Mouse (Mus musculus) naive thymus-derived CD4-positive, alpha-beta T cell, adult 2 months (primary cell): Measurements from ENCODE around the gene H2-Aa.

Experiments
- DNase-seq: peaks from one replicate; pipeline ENCODE4 v3.0.0-alpha.2; 2011; ENCODE audit warnings: low read depth

The H2-Aa gene

DNA sequence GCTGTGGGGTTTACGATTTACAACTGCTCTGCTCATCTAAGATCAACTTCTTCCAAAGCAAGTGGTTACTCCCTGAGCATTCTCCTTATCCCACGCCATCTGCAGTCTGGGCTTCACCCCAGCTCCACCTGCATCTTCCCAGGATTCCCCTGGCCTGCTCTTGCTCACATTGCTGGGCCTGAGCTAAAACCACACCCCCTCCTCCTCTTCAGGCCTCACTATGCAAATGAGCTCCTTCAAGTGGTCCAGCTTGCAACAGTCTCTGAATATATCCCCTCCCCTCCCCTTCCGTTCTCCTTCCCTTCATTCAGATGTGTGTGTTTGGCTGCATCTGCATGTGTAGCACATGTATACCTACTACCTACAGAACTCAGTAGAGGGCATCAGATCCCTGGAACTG, 11.7 kb upstream of the H2-Aa start:
- no peak for DNase-seq

DNA sequence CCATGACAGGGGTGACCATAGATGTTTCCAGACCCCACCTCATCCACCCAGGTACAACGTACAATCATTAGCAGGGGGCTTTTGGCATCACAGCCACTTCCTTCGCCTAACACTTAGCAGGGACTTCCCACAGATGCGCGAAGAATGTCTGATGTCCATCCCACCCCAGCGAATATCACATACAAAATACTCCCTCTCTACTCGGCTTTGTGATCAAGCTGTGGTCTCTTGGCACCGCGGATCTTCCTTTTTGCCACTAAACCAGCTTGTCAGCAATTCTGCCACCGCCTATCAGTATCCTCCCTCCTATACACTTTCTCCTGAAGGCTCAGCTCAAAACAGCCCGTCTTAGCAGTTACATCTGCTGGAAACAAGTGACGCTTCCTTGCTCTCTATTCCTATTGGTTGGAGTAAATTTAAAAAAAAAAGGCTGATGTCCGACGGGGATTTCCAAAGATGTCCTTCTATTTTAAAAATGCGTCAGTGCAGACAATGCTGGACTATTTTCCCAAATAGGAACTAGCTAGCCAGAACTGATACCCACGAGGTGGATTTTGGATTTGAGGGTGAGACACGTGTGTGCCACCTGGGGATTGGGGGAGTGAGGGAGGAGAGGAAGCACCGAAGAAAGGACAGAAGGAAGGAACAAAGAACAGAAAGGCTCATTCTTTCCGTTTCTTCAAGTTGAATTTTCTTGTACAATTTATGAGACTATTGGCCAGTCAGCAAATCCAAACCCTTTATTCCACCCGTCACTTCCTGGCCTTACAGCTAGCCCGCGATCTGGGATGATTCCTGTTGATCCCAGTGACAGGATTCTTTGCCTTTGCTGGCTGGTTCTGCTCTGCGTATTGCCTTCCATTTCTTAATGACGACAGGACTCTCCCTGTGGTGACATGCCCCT, 8.5 kb upstream of the H2-Aa start:
- peak; percentile 88 for DNase-seq

DNA sequence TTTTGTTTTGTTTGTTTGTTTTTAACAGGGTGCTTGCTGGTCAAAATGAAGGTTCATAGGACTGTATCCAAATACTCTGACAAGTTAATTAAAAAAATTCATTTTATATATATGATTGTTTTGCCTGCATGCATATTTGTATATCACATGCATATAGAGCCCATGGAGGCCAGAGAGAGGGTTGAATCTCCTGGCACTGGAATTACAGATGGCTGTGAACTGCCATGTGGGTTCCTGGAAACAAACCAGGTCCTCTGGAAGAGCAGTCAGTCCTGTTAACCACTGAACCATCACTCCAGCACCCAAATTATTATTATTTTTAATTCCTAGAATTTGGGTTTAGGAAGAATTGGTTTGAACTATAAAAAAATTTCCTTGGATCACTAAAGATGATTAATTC, 7.7 kb upstream of the H2-Aa start:
- DNase-seq, result no peak

DNA sequence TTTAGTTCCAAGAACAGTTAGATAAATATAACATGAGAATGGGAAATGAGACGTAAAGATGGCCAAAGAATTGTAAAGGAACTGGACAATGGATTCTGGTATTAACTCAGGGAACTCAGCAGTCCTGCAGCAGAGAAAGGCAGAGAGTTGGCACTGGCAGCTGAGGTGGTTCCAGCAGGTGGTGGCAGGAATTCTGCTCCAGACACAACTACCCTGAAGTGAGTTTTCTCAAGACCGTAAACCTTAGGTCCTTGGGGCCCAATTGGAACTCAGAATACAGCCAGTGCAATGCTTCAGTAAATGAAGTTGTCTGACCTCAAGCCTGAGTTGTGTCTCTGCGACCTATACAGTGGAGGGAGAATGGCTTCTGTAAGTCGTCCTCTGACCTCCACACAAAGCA, 6.6 kb upstream of the H2-Aa start:
- no peak for DNase-seq

DNA sequence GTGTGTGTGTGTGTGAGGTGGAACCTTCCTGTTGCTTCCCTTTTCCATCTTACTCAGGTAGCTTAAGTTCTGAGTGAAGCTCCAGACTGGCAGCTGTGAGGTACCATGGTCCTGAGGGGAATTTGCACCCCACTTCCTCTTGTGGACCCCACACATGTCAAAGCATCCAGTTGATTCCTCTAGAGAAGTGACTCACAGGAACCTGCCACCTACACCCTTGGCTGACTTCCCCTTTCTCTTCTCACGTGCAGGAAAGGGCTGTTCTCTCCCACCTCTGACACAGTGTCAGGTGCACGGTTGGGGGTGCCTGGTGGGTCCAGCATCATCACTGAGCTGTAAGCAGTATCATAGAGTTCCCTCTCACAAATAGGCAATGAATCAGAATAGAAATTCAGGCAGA, 5.9 kb upstream of the H2-Aa start:
- DNase-seq, result peak; percentile 37

DNA sequence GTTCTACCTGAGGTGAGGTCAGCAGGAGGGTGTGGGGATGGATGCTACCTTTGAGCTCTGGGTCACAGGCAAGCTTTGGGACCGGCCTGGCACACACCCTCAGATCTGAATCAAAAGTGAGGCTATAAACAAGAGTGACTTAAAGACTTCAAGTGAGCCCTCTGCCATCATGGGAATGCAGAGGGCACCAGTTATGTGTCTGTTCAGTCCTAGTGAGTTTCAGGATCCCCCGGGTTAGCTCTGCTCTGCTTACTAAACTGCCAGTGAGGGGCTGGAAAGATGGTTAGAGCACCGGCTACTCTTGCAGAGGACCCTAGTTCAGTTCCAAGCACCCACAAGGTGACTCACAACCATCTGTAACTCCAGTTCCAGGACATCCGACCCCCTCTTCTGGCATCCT, 4.9 kb upstream of the H2-Aa start:
- no peak for DNase-seq

DNA sequence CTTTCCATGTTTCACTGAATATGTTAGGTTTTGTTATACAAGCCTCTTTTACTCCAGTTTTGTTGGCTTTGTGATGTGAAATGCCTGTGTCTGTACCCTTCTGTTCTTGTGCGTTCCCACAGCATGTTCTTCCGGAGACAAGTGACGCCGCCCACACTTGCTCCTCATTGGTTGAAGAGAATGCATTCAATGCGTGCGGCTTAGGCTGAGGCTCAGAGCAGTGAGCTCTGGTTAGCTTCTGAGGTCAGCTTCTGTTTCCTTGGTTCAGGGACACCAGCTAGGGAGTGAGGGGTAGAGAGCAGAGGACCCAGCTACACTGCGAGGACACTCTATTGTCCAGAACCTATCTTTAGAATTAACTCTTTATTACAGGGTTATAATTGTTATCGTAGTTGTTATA, 4.0 kb upstream of the H2-Aa start:
- DNase-seq, result peak; percentile 92

DNA sequence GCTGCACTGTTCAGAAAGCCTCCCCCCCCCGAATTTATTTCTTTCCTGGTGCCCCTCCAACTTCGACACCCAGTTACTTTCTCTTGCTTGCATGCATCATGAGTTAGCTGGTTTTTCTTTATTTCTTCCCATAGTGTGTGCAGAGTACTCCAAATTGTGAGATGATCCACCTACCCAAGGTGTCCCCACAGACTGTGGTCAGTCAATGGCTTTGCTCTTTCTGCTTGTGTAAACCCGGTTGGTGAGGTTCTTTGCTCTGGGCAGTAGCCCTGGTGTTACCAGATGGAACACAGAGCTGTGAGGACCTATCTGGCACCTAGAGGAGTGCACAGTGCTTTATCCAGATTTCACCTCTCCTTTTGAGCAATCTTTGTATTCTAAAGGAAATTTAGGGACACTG, 508 bp upstream of the H2-Aa start:
- DNase-seq, result no peak

DNA sequence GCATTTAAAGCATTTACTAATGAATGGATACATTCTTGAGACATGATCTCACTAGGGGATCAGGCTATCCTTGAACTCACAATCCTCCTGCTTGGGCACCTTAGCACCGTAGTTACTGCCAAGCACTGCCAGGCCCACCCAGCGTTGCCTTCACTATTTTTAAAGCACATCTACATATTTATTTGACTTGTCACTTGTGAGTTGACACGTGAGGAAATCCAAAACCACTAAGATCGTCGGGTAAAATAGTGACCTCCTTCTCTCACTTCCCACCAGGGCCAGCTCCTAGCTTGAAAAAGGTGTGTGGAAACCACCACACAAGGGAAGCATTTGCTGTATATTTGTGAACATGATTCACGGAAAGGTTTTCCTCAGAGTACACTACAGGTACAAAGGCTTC, 624 bp downstream of the H2-Aa start:
- no peak for DNase-seq

DNA sequence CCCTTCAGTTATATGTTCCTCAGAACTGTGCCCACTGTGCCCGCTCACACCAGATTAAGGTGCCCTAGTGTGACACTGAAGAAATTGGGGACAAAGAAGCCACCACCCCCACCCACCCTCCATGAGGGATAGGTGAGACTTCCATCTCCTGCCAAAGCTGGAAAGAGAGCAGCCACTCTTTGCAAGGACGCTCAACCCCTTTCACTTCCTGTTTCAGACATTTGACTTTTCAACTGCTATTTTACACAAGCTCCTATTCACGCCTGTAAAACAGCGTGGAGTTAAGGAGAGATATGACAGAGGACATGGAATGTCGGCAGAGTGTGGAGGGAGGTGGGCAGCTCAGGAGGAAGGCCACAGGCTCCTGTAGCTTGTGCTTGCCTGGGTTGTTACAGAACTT, 1.1 kb downstream of the H2-Aa start:
- no peak for DNase-seq

DNA sequence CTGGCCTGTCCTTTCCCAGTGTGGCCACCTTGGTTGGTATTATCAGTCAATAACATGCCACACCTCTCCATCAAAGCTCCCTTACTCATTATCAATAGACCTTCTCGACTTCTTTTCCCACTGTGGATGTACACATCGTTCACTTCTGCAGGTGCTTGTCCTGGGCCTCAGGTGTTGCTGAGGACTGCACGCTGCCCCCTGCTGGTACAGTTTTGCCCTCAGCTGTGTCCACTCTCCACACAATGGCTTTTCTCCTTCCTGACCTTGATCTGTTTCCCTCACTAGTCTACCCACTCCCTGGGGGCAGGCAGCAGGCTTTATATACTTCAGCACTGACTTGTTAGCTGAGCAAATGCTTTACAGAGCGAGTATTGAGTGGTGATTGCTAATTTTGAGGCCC, 1.8 kb downstream of the H2-Aa start:
- peak; percentile 76 for DNase-seq

DNA sequence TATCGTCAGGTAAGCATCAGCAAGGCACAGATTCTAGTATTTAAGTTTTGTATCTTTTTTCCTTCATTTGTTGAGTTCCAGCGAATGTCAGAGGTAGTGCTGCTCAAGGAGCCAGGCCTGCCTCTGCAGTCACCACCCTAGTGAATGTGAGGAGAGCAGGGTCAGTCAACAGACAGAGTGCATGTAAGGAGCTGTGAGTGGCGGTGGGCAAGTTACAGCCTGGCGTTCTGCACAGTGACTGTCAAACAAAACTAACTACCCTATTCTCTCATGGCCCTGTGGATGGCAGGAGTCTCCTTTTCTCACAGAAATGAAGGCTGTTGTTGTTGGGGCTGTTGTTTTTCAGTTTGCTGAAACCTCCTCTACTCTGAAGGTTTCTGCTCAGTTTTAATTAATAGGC, 2.3 kb downstream of the H2-Aa start:
- no peak for DNase-seq

DNA sequence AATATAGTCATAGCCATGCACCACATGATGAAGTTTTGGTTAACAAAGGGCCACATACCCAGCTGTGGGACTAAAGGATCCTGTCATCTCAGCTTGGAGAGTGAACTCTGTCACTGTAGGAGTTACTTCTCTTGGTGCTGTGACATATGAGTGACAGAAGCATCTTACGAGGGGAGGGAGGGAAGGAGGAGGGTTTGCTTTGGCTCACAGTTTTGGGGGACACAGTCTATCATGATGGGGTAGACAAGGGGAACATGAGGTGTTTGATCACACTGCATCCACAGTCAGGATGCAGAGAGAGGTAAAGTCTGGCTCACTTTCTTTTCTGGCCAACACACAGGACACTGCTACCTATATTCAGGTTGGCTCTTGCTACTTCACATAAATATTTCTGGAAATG, 5.8 kb downstream of the H2-Aa start:
- DNase-seq, result no peak

DNA sequence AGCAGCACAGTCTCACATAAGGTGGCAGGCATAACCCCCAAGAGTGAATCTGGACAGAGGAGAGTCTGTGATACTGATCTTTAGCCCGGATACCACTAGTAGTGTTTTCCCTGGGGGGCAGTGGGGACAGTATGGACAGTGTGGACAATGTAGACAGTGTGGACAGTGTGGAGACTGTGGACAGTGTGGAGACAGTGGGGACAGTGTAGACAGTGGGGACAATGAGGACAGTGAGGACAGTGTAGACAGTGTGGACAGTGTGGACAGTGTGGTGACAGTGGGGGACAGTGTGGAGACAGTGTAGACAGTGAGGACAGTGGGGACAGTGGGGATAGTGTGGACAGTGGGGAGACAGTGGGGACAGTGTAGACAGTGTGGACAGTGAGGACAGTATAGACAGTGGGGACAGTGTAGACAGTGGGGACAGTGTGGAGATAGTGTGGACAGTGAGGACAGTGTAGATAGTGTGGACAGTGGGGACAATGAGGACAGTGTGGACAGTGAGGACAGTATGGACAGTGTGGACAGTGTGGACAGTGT, 7.1 kb downstream of the H2-Aa start:
- no peak for DNase-seq

DNA sequence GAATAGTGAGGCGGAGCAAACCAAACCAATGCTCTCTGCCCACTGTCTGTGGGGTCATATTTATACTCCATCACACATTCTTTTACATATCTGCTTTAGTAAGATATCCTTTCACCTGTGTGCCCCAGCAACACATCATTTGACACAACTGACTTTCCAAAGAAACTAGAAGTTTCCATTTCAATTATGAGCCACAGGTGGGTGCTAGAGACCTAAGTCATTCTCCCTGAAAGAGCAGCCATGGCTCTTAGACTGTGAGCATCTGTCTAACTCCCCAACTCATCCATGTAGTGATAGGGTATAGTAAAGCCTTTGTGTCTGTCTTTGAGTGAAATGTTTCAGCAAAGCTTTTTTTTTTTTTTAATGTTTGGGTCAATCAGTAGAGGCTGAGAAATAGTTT, 15.5 kb downstream of the H2-Aa start:
- DNase-seq, result no peak

DNA sequence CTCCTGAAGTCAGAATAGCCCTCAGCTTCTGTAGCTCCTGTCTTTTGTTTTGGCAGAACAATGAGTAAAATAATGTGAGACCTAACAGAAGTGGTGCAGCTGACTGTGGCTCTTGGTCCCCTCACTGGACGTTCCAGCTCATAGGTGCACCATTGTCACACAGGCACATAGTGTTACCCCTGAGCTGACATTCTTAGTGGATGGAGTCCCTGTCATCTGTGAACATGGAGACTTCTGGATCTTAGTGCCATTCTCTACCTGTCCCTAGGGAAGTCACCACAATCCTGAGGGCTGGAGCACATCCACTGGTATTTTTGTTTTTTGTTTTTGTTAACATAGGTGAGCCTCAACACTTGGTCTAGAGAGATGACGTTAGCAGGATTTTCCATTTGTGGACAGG, 16.7 kb downstream of the H2-Aa start:
- DNase-seq, result no peak

DNA sequence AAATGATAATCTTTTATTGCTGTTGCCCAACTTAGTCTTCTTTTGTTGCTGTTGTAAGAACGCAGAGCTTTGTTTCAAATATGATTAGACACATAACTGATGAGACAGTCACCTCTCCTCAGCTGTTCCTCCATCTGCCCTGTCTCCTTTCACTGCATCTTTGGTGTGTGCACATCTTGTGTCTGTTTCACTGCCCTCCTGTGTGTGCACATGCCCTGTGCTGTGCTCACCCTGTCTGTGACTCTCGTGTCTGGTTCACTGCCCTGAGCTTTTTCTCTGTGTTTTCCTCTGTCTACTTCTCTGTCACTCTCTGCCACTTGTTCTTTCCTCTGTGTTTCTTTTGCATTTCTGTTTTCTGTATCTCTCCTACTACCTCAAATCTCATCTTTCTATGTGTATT, 17.4 kb downstream of the H2-Aa start:
- DNase-seq, result no peak

DNA sequence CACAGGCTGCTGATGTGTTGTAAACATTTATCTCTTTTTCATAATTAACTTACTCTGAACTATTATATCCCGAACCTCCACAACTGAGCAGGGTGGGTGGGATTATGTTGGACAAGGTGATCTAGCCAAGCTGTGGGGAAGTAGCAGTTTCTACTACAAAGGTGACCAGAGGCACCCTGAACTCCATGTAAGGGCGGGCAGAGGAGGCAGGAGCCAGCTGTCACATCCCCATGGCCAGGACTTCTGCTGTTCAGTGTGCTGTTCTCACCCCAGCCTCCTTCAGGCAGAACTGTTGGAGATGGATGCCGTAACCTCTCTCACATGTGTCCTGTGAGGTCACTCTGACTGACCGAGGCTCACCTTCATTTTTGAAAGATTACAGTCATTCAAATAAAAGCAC, 17.8 kb downstream of the H2-Aa start:
- DNase-seq, result no peak

DNA sequence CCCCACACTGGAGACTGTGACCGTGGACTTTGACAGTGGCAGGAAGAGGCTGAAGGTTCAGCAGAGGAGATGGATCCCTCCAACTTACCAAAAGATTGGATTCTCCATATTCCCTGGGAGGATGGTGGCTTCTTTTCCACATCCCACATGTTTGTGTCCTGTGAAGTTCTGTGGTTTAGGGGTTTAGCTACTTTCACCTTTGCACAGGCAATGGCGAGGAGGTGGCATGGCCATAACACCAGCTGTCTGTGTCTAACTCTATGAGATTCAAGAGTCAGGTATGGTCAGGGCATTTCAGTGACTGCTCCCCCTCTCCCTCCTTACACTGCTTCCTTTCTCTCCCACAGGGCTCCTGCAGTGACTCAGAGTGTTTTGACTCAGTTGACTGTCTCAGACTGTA, 18.9 kb downstream of the H2-Aa start:
- DNase-seq, result no peak

DNA sequence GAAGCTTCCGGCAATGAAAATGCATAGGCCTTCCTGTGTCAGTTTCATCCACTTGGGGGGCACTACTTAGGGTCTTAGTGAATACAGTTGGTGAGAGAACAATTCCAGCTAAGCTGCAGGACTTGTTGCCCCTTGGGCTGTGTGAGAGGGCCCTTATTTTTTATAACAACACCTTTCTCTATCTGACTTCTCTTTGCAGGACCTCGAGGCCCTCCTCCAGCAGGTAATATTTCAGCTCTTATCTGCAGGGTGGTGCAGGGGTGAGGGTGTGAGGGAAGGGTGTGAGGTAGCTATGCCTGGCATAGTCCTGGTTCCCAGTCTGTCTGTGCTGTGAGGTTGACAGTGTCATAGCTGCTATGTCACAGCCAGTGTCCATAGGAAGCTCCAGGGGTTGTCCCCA, 19.4 kb downstream of the H2-Aa start:
- no peak for DNase-seq

DNA sequence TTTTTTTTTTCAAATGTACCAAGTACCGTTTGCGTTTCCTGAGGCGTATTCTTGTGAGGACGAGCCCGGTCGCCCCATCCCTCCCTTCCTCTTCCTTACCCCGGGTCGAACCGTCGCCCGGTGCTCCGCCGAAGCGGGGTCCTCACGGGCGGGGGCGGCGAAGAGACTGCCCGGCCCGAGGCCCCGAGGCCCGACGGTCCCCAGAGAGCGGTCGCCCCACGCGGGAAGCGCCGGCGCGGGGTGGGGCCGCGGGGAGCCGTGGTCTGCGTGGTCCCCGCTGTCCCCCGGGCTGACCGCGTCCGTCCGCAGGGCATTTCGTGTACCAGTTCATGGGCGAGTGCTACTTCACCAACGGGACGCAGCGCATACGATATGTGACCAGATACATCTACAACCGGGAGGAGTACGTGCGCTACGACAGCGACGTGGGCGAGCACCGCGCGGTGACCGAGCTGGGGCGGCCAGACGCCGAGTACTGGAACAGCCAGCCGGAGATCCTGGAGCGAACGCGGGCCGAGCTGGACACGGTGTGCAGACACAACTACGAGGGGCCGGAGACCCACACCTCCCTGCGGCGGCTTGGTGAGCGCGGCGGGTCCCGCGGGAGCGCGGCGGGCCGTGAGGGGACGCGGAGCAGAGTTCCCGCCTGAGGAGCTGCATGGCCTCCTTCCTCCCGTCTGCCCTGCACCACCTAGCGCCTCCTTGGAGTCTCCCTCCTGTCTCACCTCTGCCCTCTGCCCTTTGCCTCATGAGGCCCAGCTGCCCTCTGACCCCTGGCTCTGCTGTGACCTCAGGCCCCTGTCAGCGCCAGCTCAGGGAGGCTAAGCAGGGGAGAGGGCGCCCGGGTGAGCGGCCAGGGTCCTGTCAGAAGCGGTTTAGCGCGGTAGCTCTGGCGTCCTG, 22.9 kb downstream of the H2-Aa start:
- peak; percentile 56 for DNase-seq

DNA sequence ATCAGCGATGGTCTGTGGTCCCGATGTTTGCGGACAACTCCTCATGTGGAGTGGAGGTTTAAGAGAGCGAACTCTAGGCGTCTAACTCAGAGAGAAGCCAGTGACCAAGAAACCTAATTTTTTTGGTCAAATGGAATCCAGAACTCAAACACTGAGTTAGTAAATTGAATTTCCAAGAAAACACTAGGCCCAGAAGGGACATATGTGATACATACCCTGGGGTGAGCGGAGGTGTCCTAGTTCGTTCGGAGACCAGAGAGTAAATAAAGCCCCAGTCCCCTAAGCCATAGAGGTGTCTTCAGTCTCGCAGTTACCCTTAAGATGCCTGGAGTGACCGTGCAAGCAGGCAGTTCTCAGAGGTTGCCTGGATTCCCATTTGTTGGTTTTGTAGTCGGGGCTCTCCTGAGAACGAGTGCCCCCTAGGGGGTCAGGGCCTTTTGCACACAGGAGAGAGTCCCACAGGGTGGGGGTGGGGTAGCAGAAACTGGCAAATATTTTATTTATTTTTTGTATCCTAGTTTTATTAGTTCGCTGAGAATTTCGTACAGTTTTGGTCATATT, 23.7 kb downstream of the H2-Aa start:
- DNase-seq, result peak; percentile 52

DNA sequence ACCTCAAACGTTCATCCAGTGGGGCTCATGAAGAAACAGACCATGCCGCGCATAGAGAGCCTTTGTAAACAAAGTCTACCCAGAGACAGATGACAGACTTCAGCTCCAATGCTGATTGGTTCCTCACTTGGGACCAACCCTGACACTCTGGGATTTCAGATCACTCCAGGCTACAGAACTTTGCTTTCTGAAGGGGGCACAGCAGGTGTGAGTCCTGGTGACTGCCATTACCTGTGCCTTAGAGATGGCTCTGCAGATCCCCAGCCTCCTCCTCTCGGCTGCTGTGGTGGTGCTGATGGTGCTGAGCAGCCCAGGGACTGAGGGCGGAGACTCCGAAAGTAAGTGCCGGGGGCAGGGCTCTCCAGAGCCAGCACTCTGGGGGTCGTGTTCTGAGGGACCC, 24.6 kb downstream of the H2-Aa start:
- DNase-seq, result peak; percentile 95
